7 mouse cellular contexts compared by ENCODE assay signal in genomic region chr10:40882333-40882732, GRCm38 (mm10). TPM values are rescaled to one million over a fixed set of nuclear protein-coding genes. Genes with fewer than 3 reads are reported as not detected.
DNase-seq lines count a peak whose midpoint lies in the region; ATAC-seq and TF ChIP-seq lines count a peak whose summit lies in the region.

No protein-coding gene starts in this region.

- peak overlapping the region; percentile 99 for H3K9ac ChIP-seq in CH12.LX (ENCODE audit: insufficient read depth, low read depth)
- H3K9ac ChIP-seq in forebrain, postnatal 0 days: peak overlapping the region; percentile 77
- H3K9ac ChIP-seq in liver, embryonic 16.5 days (ENCODE audit: low read depth, low read length): peak overlapping the region; percentile 70

- peaks cover 0 to 16% of the 10 kb centered on the region in 2 experiments; a peak in 2 of 4 replicates for H3K4me1 ChIP-seq in CH12.LX (ENCODE audit: control insufficient read depth in 1 of 2, insufficient read depth in 2 of 2)
- peaks cover 15% of the 10 kb centered on the region for H3K4me1 ChIP-seq in forebrain, postnatal 0 days (ENCODE audit: insufficient read depth)
- H3K4me1 ChIP-seq in liver, embryonic 16.5 days (ENCODE audit: control insufficient read depth, low read depth, low read length): peaks cover 21% of the 10 kb centered on the region

- DNase-seq in 416B (ENCODE audit: low read depth) (peak; percentile 52), CH12.LX (ENCODE audit: extremely low read depth) (no peak)
- DNase-seq in forebrain, postnatal 0 days: no peak
- no peak for DNase-seq in yolk sac, embryonic 10.5 days (ENCODE audit: low spot score)
- DNase-seq in thymus, postnatal 36 days: no peak
- DNase-seq in left cerebral cortex, postnatal 10 days (ENCODE audit: extremely low spot score in 1 of 2, low spot score in 2 of 2): no peak

- no peaks in the 10 kb centered on the region for H3K9me3 ChIP-seq in CH12.LX (replicated peaks; ENCODE audit: low read length)
- no peaks in the 10 kb centered on the region for H3K9me3 ChIP-seq in forebrain, postnatal 0 days (ENCODE audit: low read length)
- no peaks in the 10 kb centered on the region for H3K9me3 ChIP-seq in liver, embryonic 16.5 days (replicated peaks; ENCODE audit: control insufficient read depth, low read length)

- dilution Hi-C loops in CH12.LX (cut with MboI; ENCODE audit: extremely low pct_ligation_motif_present, extremely low pct_unique_long_range_greater_than_20kb, low sequenced_read_pairs): no loop called here

- H3K36me3 ChIP-seq in CH12.LX (replicated peaks in 1 of 2; ENCODE audit: control insufficient read depth in 1 of 2, insufficient read depth in 1 of 2, low read length in 1 of 2): peaks cover 0 to 28% of the 10 kb centered on the region in 2 experiments
- H3K36me3 ChIP-seq in forebrain, postnatal 0 days (ENCODE audit: insufficient read depth): no peaks in the 10 kb centered on the region
- H3K36me3 ChIP-seq in liver, embryonic 16.5 days (ENCODE audit: control insufficient read depth, insufficient read depth): no peaks in the 10 kb centered on the region

- H3K27me3 ChIP-seq in CH12.LX (replicated peaks): peaks cover 23% of the 10 kb centered on the region
- H3K27me3 ChIP-seq in forebrain, postnatal 0 days (ENCODE audit: insufficient read depth, low read length): no peaks in the 10 kb centered on the region
- H3K27me3 ChIP-seq in liver, embryonic 16.5 days (ENCODE audit: control insufficient read depth, insufficient read depth, low read depth, low read length): peaks cover 20% of the 10 kb centered on the region

- TF ChIP-seq POLR2A in CH12.LX (IDR thresholded peaks at IDR 0.05; ENCODE audit: low read depth, low read length): no peak

- intact Hi-C loops in left cerebral cortex, postnatal 10 days (cut with DNase I): loop anchor here (5.0 to 10.0 kb wide), 3 partner anchors 40 to 200 kb away; partner anchors contain the start of gene Mettl24

- 12% methylated on average over 9 of the region's 9 CpGs for WGBS in forebrain, postnatal 0 days
- WGBS in liver, embryonic 16.5 days (ENCODE audit: insufficient replicate concordance): 9% methylated on average over 9 of the region's 9 CpGs

- no peak for TF ChIP-seq RAD21 in CH12.LX (IDR thresholded peaks at IDR 0.05; ENCODE audit: low read depth, low read length)

- in situ Hi-C loops in CH12.LX (cut with MboI; ENCODE audit: low pct_ligation_motif_present, low pct_unique_long_range_greater_than_20kb, low sequenced_read_pairs): no loop called here

- TF ChIP-seq EP300 in CH12.LX (IDR thresholded peaks at IDR 0.05; ENCODE audit: low read length): no peak

- peak overlapping the region; percentile 92 to 100 (median 95) for H3K4me3 ChIP-seq in CH12.LX (replicated peaks in 1 of 3; ENCODE audit: low read depth in 2 of 3, low read length in 2 of 3, poor library complexity in 1 of 3)
- H3K4me3 ChIP-seq in forebrain, postnatal 0 days (ENCODE audit: low read depth, low read length): peak overlapping the region; percentile 90
- peak overlapping the region; percentile 70 for H3K4me3 ChIP-seq in liver, embryonic 16.5 days (ENCODE audit: low read depth, low read length)

- peak overlapping the region; percentile 75; the same call in 1 of the 2 replicates for H3K27ac ChIP-seq in CH12.LX (ENCODE audit: insufficient read depth, low read depth)
- peak overlapping the region; percentile 99 for H3K27ac ChIP-seq in forebrain, postnatal 0 days (ENCODE audit: low read depth, low read length)
- peak overlapping the region; percentile 30 for H3K27ac ChIP-seq in liver, embryonic 16.5 days (ENCODE audit: low read length)

- H3K4me2 ChIP-seq in CH12.LX (ENCODE audit: insufficient read depth, low read depth, poor library complexity, severe bottlenecking): peak overlapping the region; percentile 87
- peak overlapping the region; percentile 53 for H3K4me2 ChIP-seq in forebrain, postnatal 0 days (ENCODE audit: low read depth)
- peak overlapping the region; percentile 98 for H3K4me2 ChIP-seq in liver, embryonic 16.5 days (ENCODE audit: low read depth, low read length)

- no peak for ATAC-seq in forebrain, postnatal 0 days
- ATAC-seq in liver, embryonic 16.5 days (ENCODE audit: low read depth): no peak

- TF ChIP-seq CTCF in CH12.LX (conservative IDR thresholded peaks at IDR 0.05 in 1 of 2, IDR thresholded peaks at IDR 0.05 in 1 of 2; ENCODE audit: low read depth in 2 of 2, low read length in 2 of 2): no peak
- TF ChIP-seq CTCF in forebrain, postnatal 0 days (IDR thresholded peaks at IDR 0.05; ENCODE audit: low read depth): no peak

- peaks cover 21% of the 10 kb centered on the region for H3K79me2 ChIP-seq in CH12.LX (replicated peaks; ENCODE audit: control insufficient read depth, extremely low read depth, insufficient read depth, poor library complexity, severe bottlenecking)

TF ChIP-seq in CH12.LX, 34 proteins besides CTCF, POLR2A, EP300 and RAD21:
- TF ChIP-seq GABPA (IDR thresholded peaks at IDR 0.05; ENCODE audit: insufficient replicate concordance, low read depth, low read length) (no peak), ZNF384 (IDR thresholded peaks at IDR 0.05; ENCODE audit: low read depth, low read length) (no peak), NRF1 (IDR thresholded peaks at IDR 0.05; ENCODE audit: low read depth, low read length) (no peak), NELFE (IDR thresholded peaks at IDR 0.05; ENCODE audit: low read depth, low read length) (no peak)

RNA-seq across cellular contexts. Expression of gene Cdc40, which starts 0.8 kb away (rescaled TPM):
- total RNA-seq in CH12.LX (2012; rRNA removed) (12.7 and 13.6 TPM in 2 replicates), CH12.LX (2014; rRNA removed) (8.7 and 10.6 TPM in 2 replicates)
- polyA plus RNA-seq in CH12.LX (2012; ENCODE audit: insufficient read length, low read depth): 34.2 and 36.0 TPM in 2 replicates
- 20.6 and 26.5 TPM in 2 replicates for total RNA-seq in forebrain, postnatal 0 days (2014; rRNA removed)
- 11.0 and 15.5 TPM in 2 replicates for polyA plus RNA-seq in forebrain, postnatal 0 days (2015; fragmentation: Nextera tagmentation; extraction: Ambion mirVana)
- polyA plus RNA-seq in liver, embryonic 16.5 days (2015; fragmentation: Nextera tagmentation; extraction: Ambion mirVana): 13.3 and 14.2 TPM in 2 replicates
- total RNA-seq in left cerebral cortex, postnatal 10 days (2021): 10 to 100 TPM; 31.4 to 36.6 TPM

RNA-seq across cellular contexts. Expression of gene Wasf1, which starts 0.9 kb away (rescaled TPM):
- total RNA-seq in CH12.LX (2012; rRNA removed): not detected in 2 replicates
- 0.08 TPM in 1 of 2 replicates, not detected in the other for total RNA-seq in CH12.LX (2014; rRNA removed)
- 0.09 and 0.10 TPM in 2 replicates for polyA plus RNA-seq in CH12.LX (2012; ENCODE audit: insufficient read length, low read depth)
- 24.4 and 31.0 TPM in 2 replicates for total RNA-seq in forebrain, postnatal 0 days (2014; rRNA removed)
- 182 and 197 TPM in 2 replicates for polyA plus RNA-seq in forebrain, postnatal 0 days (2015; fragmentation: Nextera tagmentation; extraction: Ambion mirVana)
- 0.50 and 1.3 TPM in 2 replicates for polyA plus RNA-seq in liver, embryonic 16.5 days (2015; fragmentation: Nextera tagmentation; extraction: Ambion mirVana)
- 100 to 1,000 TPM; 303 to 306 TPM for total RNA-seq in left cerebral cortex, postnatal 10 days (2021)

Comparison
In these comparisons a context has a peak if more than half of its experiments do, and no peak if none do; other contexts are left out.
1. H3K27ac ChIP-seq: peak in every context shown above with its lines; median percentile 99 in forebrain, postnatal 0 days; 75 in CH12.LX; 30 in liver, embryonic 16.5 days.
2. RNA of gene Wasf1, which starts 0.9 kb away (total RNA-seq): 303 to 306 TPM in left cerebral cortex, postnatal 10 days and 24.4 to 31.0 TPM in forebrain, postnatal 0 days; 0.08 TPM in CH12.LX; every median in the first group is over 10 times any median in the second.
3. Peak in every context shown above with its lines, with median percentiles within 50 percentile points of each other: H3K4me2 ChIP-seq, H3K4me3 ChIP-seq and H3K9ac ChIP-seq.